Mouse (Mus musculus) liver, embryonic 14.5 days (tissue): ENCODE measurements around the gene Them7.

Experiments
- CTCF ChIP-seq: IDR thresholded peaks from 2 replicates; pipeline ENCODE4 v1.5.1; 2016; ENCODE audit warnings: antibody characterized with exemption, low read depth, control low read depth
- EP300 ChIP-seq: IDR thresholded peaks from 2 replicates; pipeline ENCODE4 v1.6.1; 2016; ENCODE audit warnings: antibody characterized with exemption, low read depth

DNA sequence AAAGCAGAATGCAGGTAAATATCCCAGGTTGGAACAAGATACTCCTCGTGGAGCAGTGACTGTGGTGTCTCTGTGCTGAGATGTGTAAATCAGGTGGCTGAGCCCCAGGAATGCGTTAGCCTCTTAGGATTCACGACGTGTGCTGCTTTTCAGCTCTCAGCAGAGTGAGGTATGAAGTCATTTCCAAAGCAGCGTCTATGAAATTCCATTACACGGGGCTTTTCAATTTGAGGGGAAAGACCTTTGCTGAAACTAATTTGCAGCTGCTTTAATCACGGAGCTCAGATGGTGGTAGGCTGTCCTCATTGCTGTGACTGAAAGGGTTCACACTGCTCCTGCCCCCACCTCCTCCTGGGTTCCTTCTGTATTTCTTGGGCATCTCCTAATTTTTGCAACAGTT is 87.9 kb downstream of the Them7 start:
- TF ChIP-seq EP300, result no peak
- TF ChIP-seq CTCF, result no peak
